Mouse (Mus musculus) heart, adult 2 months (tissue): Measurements from ENCODE around the gene Ostc.

ENCODE experiments used
- CTCF ChIP-seq: fragments of 200-600 bp; IDR thresholded peaks from 2 replicates; pipeline ENCODE4 v1.8.1; 2022; ENCODE audit warnings: antibody characterized with exemption, mild to moderate bottlenecking, moderate library complexity
- EP300 ChIP-seq: fragments of 200-500 bp; IDR thresholded peaks from 2 replicates; pipeline ENCODE4 v1.6.1; 2011; ENCODE audit warnings: low read depth, low read length, control low read depth; ENCODE audit not compliant: insufficient read depth
- POLR2A ChIP-seq: fragments of 200-500 bp; IDR thresholded peaks from 2 replicates; pipeline ENCODE4 v1.6.1; 2011; ENCODE audit warnings: mild to moderate bottlenecking, low read depth, low read length, control low read depth; ENCODE audit not compliant: insufficient read depth

- TF ChIP-seq CTCF (no peak), POLR2A (peak; percentile 97), EP300 (peak; percentile 43; the same call in 1 of the 2 replicates)
These were observed 21.0 kb upstream of the Ostc start, which contains the start of gene Rpl34 for GRCm38 (mm10) chr3:130730189-130730653.
